Mouse (Mus musculus) kidney, postnatal 10 days (tissue): ENCODE measurements around the gene Ipo9.

Experiments
- DNase-seq: peaks from one replicate; pipeline ENCODE4 v3.0.0; 2021; ENCODE audit warnings: mixed read lengths

Gene Ipo9

GRCm38 (mm10) chr1:135367595-135367994, 62.7 kb downstream of the Ipo9 start:
- no peak for DNase-seq

- no peak for DNase-seq
Observed at GRCm38 (mm10) chr1:135367005-135367404, 63.3 kb downstream of the Ipo9 start.

- no peak for DNase-seq
Observed at GRCm38 (mm10) chr1:135366380-135366779, 63.9 kb downstream of the Ipo9 start.

GRCm38 (mm10) chr1:135363446-135363845, 66.9 kb downstream of the Ipo9 start:
- DNase-seq, result no peak

- DNase-seq, result no peak
Observed at GRCm38 (mm10) chr1:135362115-135362514, 68.2 kb downstream of the Ipo9 start.

GRCm38 (mm10) chr1:135361491-135361890, 68.8 kb downstream of the Ipo9 start:
- no peak for DNase-seq

GRCm38 (mm10) chr1:135359071-135359470, 71.2 kb downstream of the Ipo9 start:
- DNase-seq, result no peak

- DNase-seq, result peak; percentile 60
Observed at GRCm38 (mm10) chr1:135351953-135352352, 78.3 kb downstream of the Ipo9 start.

- peak; percentile 38 for DNase-seq
Observed at GRCm38 (mm10) chr1:135347498-135348169, 82.7 kb downstream of the Ipo9 start.

GRCm38 (mm10) chr1:135346891-135347290, 83.4 kb downstream of the Ipo9 start:
- no peak for DNase-seq

GRCm38 (mm10) chr1:135344026-135344425, 86.3 kb downstream of the Ipo9 start:
- peak; percentile 56 for DNase-seq

GRCm38 (mm10) chr1:135341947-135342346, 88.4 kb downstream of the Ipo9 start:
- peak; percentile 55 for DNase-seq
